Mouse (Mus musculus): ENCODE measurements at regions not wholly inside any gene's neighbourhood (a gene's known extent, or its start where the extent isn't known, plus 50 kb on each side); places are given as distances from the start of the nearest gene placed in this dataset.

DNA sequence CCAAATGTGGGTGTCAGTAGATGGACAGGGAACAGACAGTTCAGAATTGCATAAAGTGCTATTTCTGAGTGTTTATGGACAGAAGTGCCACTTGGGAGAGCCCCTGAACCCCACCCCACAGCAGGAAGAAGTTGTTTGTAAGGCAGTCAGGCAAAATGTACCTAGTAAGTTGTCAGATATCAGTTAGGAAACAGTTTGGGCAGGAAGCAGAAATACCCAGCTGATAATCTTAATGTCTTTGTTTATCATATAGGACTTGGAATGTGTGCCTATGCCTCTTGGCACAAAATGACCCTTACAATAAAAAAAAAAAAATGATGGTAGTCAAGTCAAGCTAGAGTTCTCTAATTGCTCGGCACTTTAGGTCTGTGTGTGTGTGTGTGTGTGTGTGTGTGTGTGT, 66.9 kb upstream of the Gm21915 start:
- dilution Hi-C loops (cut with MboI; ENCODE audit: extremely low pct_ligation_motif_present, extremely low pct_unique_long_range_greater_than_20kb, low sequenced_read_pairs) (no loop called here), in situ Hi-C loops (cut with MboI; ENCODE audit: low pct_ligation_motif_present, low pct_unique_long_range_greater_than_20kb, low sequenced_read_pairs) (no loop called here)
- Histone ChIP-seq H3K4me1 (ENCODE audit: control insufficient read depth in 1 of 2, insufficient read depth in 2 of 2) (peaks cover 0 to 23% of the 10 kb centered on the region in 2 experiments; a peak in 2 of 4 replicates), H3K27ac (ENCODE audit: insufficient read depth, low read depth) (no peak overlapping the region), H3K27me3 (replicated peaks) (no peaks in the 10 kb centered on the region), H3K9me3 (replicated peaks; ENCODE audit: low read length) (peaks cover 4% of the 10 kb centered on the region), H3K79me2 (replicated peaks; ENCODE audit: control insufficient read depth, extremely low read depth, insufficient read depth, poor library complexity, severe bottlenecking) (no peaks in the 10 kb centered on the region), H3K9ac (ENCODE audit: insufficient read depth, low read depth) (no peak overlapping the region), H3K4me3 (replicated peaks in 1 of 3; ENCODE audit: low read depth in 2 of 3, low read length in 2 of 3, poor library complexity in 1 of 3) (no peak overlapping the region), H3K36me3 (replicated peaks in 1 of 2; ENCODE audit: control insufficient read depth in 1 of 2, insufficient read depth in 1 of 2, low read length in 1 of 2) (no peaks in the 10 kb centered on the region), H3K4me2 (ENCODE audit: insufficient read depth, low read depth, poor library complexity, severe bottlenecking) (no peak overlapping the region)
- no peak for DNase-seq (ENCODE audit: extremely low read depth)
- TF ChIP-seq ZMIZ1 (IDR thresholded peaks at IDR 0.05; ENCODE audit: low read depth, low read length) (no peak), JUN (IDR thresholded peaks at IDR 0.05; ENCODE audit: insufficient read depth, low read depth, low read length) (no peak), CHD2 (IDR thresholded peaks at IDR 0.05; ENCODE audit: low read length) (no peak), NRF1 (IDR thresholded peaks at IDR 0.05; ENCODE audit: low read depth, low read length) (no peak), GABPA (IDR thresholded peaks at IDR 0.05; ENCODE audit: insufficient replicate concordance, low read depth, low read length) (no peak), SMC3 (IDR thresholded peaks at IDR 0.05; ENCODE audit: low read depth, low read length) (no peak), BHLHE40 (IDR thresholded peaks at IDR 0.05; ENCODE audit: low read depth, low read length) (no peak), POLR2AphosphoS2 (IDR thresholded peaks at IDR 0.05; ENCODE audit: low read depth, low read length) (no peak), MAX (IDR thresholded peaks at IDR 0.05; ENCODE audit: low read length) (no peak), MXI1 (IDR thresholded peaks at IDR 0.05; ENCODE audit: low read depth, low read length) (no peak), POLR2A (IDR thresholded peaks at IDR 0.05; ENCODE audit: low read depth, low read length) (no peak), UBTF (IDR thresholded peaks at IDR 0.05; ENCODE audit: low read depth, low read length) (no peak), HCFC1 (IDR thresholded peaks at IDR 0.05; ENCODE audit: low read depth, low read length) (no peak), MYC (IDR thresholded peaks at IDR 0.05; ENCODE audit: low read depth, low read length) (no peak), TCF12 (IDR thresholded peaks at IDR 0.05; ENCODE audit: low read depth, low read length) (no peak), RCOR1 (conservative IDR thresholded peaks at IDR 0.05; ENCODE audit: low read depth, low read length) (no peak), SIN3A (IDR thresholded peaks at IDR 0.05; ENCODE audit: low read length) (no peak)

GRCm38 (mm10) chr9:40598431-40598831, 67.2 kb upstream of the Gramd1b start:
- Histone ChIP-seq H3K9me3 (replicated peaks; ENCODE audit: low read length) (peaks cover 4% of the 10 kb centered on the region), H3K4me3 (replicated peaks in 1 of 3; ENCODE audit: low read depth in 2 of 3, low read length in 2 of 3, poor library complexity in 1 of 3) (no peak overlapping the region), H3K9ac (ENCODE audit: insufficient read depth, low read depth) (no peak overlapping the region), H3K4me1 (ENCODE audit: control insufficient read depth in 1 of 2, insufficient read depth in 2 of 2) (peaks cover 0 to 11% of the 10 kb centered on the region in 2 experiments; a peak in 2 of 4 replicates), H3K4me2 (ENCODE audit: insufficient read depth, low read depth, poor library complexity, severe bottlenecking) (no peak overlapping the region), H3K27me3 (replicated peaks) (no peaks in the 10 kb centered on the region), H3K27ac (ENCODE audit: insufficient read depth, low read depth) (no peak overlapping the region), H3K36me3 (replicated peaks in 1 of 2; ENCODE audit: control insufficient read depth in 1 of 2, insufficient read depth in 1 of 2, low read length in 1 of 2) (no peaks in the 10 kb centered on the region), H3K79me2 (replicated peaks; ENCODE audit: control insufficient read depth, extremely low read depth, insufficient read depth, poor library complexity, severe bottlenecking) (no peaks in the 10 kb centered on the region)
- dilution Hi-C loops (cut with MboI; ENCODE audit: extremely low pct_ligation_motif_present, extremely low pct_unique_long_range_greater_than_20kb, low sequenced_read_pairs) = no loop called here
- in situ Hi-C loops (cut with MboI; ENCODE audit: low pct_ligation_motif_present, low pct_unique_long_range_greater_than_20kb, low sequenced_read_pairs) = loop anchor here (25.0 kb wide), 1 partner anchor 361 kb away; no protein-coding TSS in a partner anchor
- no peak for DNase-seq (ENCODE audit: extremely low read depth)
- TF ChIP-seq GABPA (IDR thresholded peaks at IDR 0.05; ENCODE audit: insufficient replicate concordance, low read depth, low read length) (no peak), USF2 (conservative IDR thresholded peaks at IDR 0.05; ENCODE audit: low read depth, low read length) (no peak)
